Mouse (Mus musculus) T-cell, adult 2 months (primary cell): ENCODE measurements at regions not wholly inside any gene's neighbourhood (a gene's known extent, or its start where the extent isn't known, plus 50 kb on each side); places are given as distances from the start of the nearest gene placed in this dataset.

Experiments used
- DNase-seq: peaks from one replicate; pipeline ENCODE4 v3.0.0; 2022; ENCODE audit warnings: low spot score

GRCm38 (mm10) chr7:37388843-37389702 lies 384.4 kb downstream of the Zfp536 start:
- DNase-seq: no peak

DNA sequence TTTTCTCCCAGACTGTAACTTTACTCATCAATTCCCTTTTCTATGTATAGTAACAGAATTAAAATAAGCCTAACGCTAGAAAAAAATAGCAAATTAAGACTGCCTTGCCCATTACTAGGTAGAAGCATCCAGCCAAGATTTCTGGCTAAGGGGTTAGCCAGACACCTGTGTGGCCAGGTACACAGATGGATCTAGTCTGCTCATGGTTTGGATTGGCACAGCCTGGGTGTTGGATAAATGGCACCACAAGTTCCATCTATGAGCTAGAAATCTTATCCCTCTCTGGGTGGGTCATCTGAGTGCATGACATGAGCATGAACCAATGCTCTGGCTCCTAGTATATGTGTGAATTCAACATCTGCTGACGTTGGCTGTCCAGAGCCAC lies 383.7 kb downstream of the Zfp536 start:
- no peak for DNase-seq

DNA sequence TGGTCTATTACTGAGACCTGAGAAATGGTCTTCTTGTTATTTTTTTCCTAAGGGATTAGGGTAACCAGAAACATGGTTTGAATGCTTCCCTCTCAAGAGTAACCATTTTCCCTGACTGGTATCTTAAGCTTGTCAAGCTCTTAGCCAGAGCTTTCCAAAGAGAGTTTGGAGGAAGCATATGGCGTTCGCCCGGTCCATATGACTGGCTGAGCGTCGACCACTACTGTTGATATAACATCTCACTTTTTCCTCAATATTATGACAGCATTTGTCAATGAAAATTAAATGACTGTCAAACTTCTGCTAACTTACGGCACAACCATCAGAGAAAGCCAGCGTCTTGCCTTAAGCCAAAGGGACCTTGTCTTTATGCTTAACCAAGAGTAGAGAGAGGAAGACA lies 383.2 kb downstream of the Zfp536 start:
- DNase-seq: no peak

- DNase-seq: no peak
These were observed 381.3 kb downstream of the Zfp536 start for GRCm38 (mm10) chr7:37392122-37392521.

DNA sequence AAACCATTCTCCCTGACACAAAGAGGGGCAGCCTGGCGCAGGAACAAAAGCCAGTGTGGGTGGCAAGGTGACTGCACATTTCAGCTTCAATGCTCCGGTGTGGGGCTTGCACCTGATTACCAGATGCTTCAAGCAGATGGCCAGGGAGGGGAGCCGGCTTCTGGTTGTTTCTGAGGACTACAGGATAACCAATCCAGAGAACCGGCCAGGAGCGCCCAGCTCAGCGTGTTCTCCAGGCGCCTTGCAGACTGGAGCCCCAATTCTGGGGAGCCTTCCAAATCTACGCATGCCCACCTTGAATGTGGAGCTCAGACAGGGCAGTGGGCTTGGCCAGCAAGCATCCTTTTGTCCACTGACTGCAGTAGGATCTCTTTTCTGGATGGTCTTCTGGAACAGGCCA lies 380.8 kb downstream of the Zfp536 start:
- no peak for DNase-seq

GRCm38 (mm10) chr7:37393071-37393470 lies 380.4 kb downstream of the Zfp536 start:
- DNase-seq: no peak

- no peak for DNase-seq
These were observed 378.4 kb downstream of the Zfp536 start for GRCm38 (mm10) chr7:37394965-37395426.

- no peak for DNase-seq
These were observed 377.4 kb downstream of the Zfp536 start for GRCm38 (mm10) chr7:37395881-37396513.

- DNase-seq: no peak
These were observed 370.0 kb downstream of the Zfp536 start for GRCm38 (mm10) chr7:37403483-37403882.

- no peak for DNase-seq
These were observed 360.1 kb downstream of the Zfp536 start for GRCm38 (mm10) chr7:37413350-37413749.

DNA sequence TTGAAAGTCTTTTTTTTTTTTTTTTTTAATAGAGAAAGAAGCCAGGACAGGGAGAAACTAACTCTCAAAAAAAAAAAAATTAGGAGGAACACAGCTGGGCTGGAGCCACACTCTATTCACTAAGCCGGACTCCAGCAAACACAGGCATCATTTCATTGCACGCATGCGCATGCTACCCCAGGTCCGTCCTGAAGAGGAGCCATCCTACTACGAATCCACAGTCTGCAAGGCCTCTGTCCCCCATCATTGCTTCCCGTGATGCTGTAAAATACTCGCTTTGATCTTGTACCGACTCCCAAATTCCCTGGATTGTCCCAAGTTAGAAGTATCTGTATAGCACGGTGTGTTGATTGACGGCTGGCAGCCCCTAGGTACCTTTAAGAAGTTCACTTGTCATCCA lies 351.7 kb downstream of the Zfp536 start:
- DNase-seq: no peak
